Mouse (Mus musculus): ENCODE data around the gene Pard3b.

DNA sequence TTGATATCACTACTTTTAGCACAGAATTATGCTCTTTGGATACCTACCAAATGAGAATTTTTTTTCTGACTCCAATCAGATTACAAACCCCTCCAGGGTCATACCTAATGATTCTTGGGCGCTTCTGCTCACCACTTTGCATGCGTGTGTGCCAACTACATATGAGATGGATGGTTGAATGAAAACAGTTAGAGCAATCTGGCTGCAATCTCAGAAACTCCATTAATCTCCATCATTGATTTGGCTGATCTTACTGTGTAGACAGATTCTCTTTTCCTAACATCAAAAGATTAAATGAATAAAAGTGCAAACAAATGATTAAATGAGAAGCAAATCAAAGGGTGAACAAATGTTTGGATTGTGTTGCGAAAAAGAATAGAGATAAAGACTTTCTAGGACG is 615.7 kb downstream of the Pard3b start:
- TF ChIP-seq CTCF (IDR thresholded peaks at IDR 0.05; ENCODE audit: borderline replicate concordance, control insufficient read depth, extremely low read depth, insufficient read depth, low read length, poor library complexity) (no peak), POLR2A (IDR thresholded peaks at IDR 0.05; ENCODE audit: control insufficient read depth, extremely low read depth, insufficient read depth, low read length, poor library complexity) (no peak)

Data from thymus, adult 2 months (tissue).